Mouse (Mus musculus): ENCODE data around the gene Dync2h1.

GRCm38 (mm10) chr9:6986161-6986560 lies 198.1 kb downstream of the Dync2h1 start:
- no peak for TF ChIP-seq EP300 (IDR thresholded peaks at IDR 0.05; ENCODE audit: low read depth)
- no peak for TF ChIP-seq CTCF (IDR thresholded peaks at IDR 0.05; ENCODE audit: low read depth)

All from heart, postnatal 0 days (tissue).